Mouse (Mus musculus) lung, postnatal 0 days (tissue): ENCODE data around the gene Arhgap32.

Experiments used
- CTCF ChIP-seq: IDR thresholded peaks from 2 replicates; pipeline ENCODE4 v1.5.1; 2016; ENCODE audit warnings: antibody characterized with exemption, mild to moderate bottlenecking
- EP300 ChIP-seq: IDR thresholded peaks from 2 replicates; pipeline ENCODE4 v1.6.1; 2016; ENCODE audit warnings: antibody characterized with exemption, mild to moderate bottlenecking, control low read depth

GRCm38 (mm10) chr9:32181170-32181569 lies 65.2 kb downstream of the Arhgap32 start:
- no peak for TF ChIP-seq EP300
- TF ChIP-seq CTCF: no peak
